Mouse (Mus musculus) heart, embryonic 12.5 days (tissue): ENCODE measurements around the gene Gpat3. TPM values are rescaled to one million over a fixed set of nuclear protein-coding genes. Genes with fewer than 3 reads are reported as not detected.

Experiments used
- ATAC-seq: fragments of 200-750 bp; cut with Nextera tagmentation; 2 replicates; pipeline ENCODE4 v1.8.0; 2017; ENCODE audit warnings: moderate TSS enrichment, moderate library complexity; ENCODE audit not compliant: insufficient number of reproducible peaks, low FRiP score
- H3K27ac ChIP-seq: fragments of 300-500 bp; sonication (generic); 2 replicates; pipeline ENCODE4 v1.5.1; 2016; ENCODE audit warnings: mild to moderate bottlenecking, moderate library complexity; ENCODE audit not compliant: poor library complexity, severe bottlenecking
- H3K27me3 ChIP-seq: fragments of 300-500 bp; sonication (generic); replicated peaks from 2 replicates; pipeline ENCODE4 v1.6.1; 2016; ENCODE audit warnings: mild to moderate bottlenecking, moderate library complexity
- H3K36me3 ChIP-seq: fragments of 300-500 bp; sonication (generic); 2 replicates; pipeline ENCODE4 v1.6.1; 2016; ENCODE audit warnings: mild to moderate bottlenecking, moderate library complexity
- H3K4me1 ChIP-seq: fragments of 300-500 bp; sonication (generic); replicated peaks from 2 replicates; pipeline ENCODE4 v1.6.1; 2016; ENCODE audit warnings: mild to moderate bottlenecking
- H3K4me2 ChIP-seq: fragments of 300-500 bp; sonication (generic); 2 replicates; pipeline ENCODE4 v1.6.1; 2016; ENCODE audit warnings: mild to moderate bottlenecking, moderate library complexity
- H3K4me3 ChIP-seq: fragments of 300-500 bp; sonication (generic); 2 replicates; pipeline ENCODE4 v1.5.1; 2016; ENCODE audit warnings: mild to moderate bottlenecking
- H3K9ac ChIP-seq: fragments of 300-500 bp; sonication (generic); 2 replicates; pipeline ENCODE4 v1.6.1; 2016; ENCODE audit warnings: mild to moderate bottlenecking, moderate library complexity
- H3K9me3 ChIP-seq: fragments of 300-500 bp; sonication (generic); replicated peaks from 2 replicates; pipeline ENCODE4 v1.6.1; 2016; ENCODE audit warnings: mild to moderate bottlenecking, moderate library complexity
- WGBS: fragments of 180-500 bp; shearing (Covaris S2); methylation state at CpG from one replicate; pipeline ENCODE4 v1.1.7; 2016; 5-methylcytosine and 5-hydroxymethylcytosine counted together
- polyA plus RNA-seq: library from polyadenylated mRNA; unstranded; fragments of >200 nt; fragmentation: Nextera tagmentation; extraction: Ambion mirVana; gene quantifications from 2 replicates; pipeline ENCODE4 v1.2.1, GENCODE M21; 2016

Gene Gpat3
- 11.8 and 12.1 TPM in 2 replicates for polyA plus RNA-seq

DNA sequence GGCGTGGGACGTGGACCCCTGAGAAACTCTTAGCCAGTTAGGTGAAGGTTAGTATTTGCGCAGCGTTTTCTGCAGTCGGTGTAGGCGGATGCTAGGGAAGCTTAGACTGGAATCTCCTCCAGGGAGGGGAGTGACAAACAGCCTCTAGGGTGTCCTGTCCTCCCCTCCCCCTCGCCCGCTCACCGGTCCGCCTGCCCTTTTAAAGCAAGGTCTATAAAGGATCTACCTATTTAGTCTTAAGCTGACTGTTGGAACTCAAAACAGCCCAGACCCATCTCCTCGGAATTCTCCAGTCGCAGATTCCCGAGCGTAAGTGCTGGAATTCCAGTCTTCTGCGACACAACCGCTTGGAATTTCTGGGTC lies at the start of gene Gpat3:
Gpat3 (plus strand) TSS at position 229 of the 363 bp plus-strand sequence.
- H3K4me2 ChIP-seq, result peak within 1 kb of the TSS; percentile 83
- H3K27ac ChIP-seq, result peak within 1 kb of the TSS; percentile 94
- peak; percentile 52; the same call in 1 of the 2 replicates for ATAC-seq
- peak within 1 kb of the TSS; percentile 69 for H3K4me3 ChIP-seq
- H3K27me3 ChIP-seq, result no peaks in the 10 kb centered on the region
- H3K36me3 ChIP-seq, result 0 out of 2 replicates have a peak, but pooled peaks cover 9% of the 10 kb centered on the region
- peaks cover 19% of the 10 kb centered on the region; the same call in 1 of the 2 replicates for H3K4me1 ChIP-seq
- H3K9ac ChIP-seq, result peak within 1 kb of the TSS; percentile 86
- under 1% methylated on average over 16 of the region's 16 CpGs for WGBS
- H3K9me3 ChIP-seq, result peaks cover 11% of the 10 kb centered on the region

DNA sequence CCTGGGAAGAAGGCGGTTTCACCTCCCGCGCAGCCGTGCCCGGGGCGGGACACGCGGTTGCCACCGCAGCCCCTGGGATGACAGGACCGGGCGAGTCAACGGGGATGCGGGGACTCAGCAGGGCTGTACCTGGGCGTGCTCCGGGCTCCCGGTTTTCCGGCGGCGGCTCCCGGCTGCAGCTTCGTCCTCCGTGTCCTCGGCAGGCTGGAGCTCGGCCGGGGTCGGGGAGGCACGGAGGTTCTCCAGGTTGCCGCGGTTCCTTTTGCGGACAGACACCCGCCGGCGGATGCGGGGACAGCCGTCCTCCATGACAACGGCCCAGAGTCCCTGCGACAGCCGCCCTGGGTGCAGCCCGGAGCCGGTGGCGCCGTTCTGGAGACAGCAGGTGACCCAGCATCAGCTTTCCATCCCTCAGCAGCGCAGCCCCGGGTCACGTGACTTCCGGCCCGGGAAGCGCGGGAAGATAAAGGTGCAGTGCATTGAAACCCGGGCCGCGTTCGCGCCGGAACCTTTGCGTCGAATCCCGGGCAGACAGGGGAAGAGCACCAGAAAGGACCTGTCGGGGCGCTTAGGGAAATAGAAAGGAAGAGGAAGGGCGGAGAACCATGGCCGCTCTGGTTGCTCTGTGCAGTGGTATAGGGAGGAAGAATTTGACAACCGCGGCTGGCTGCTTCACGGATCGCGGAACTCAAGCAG lies 47.2 kb upstream of the Gpat3 start, which contains the start of the genes Helq and Mrps18c:
Helq (minus strand) TSS at position 434 of the 696 bp plus-strand sequence.
Mrps18c (plus strand) TSS at position 463 of the 696 bp plus-strand sequence.
- peak; percentile 97 for ATAC-seq
- Histone ChIP-seq H3K9ac (peak within 1 kb of the TSS; percentile 86), H3K36me3 (peaks cover 37% of the 10 kb centered on the region), H3K27ac (no peak within 1 kb of the TSS; the same call in 1 of the 2 replicates), H3K4me1 (peaks cover 9% of the 10 kb centered on the region), H3K4me3 (peak within 1 kb of the TSS; percentile 84), H3K9me3 (no peaks in the 10 kb centered on the region), H3K27me3 (no peaks in the 10 kb centered on the region), H3K4me2 (peak within 1 kb of the TSS; percentile 94)
- WGBS, result under 1% methylated on average over 67 of the region's 67 CpGs

DNA sequence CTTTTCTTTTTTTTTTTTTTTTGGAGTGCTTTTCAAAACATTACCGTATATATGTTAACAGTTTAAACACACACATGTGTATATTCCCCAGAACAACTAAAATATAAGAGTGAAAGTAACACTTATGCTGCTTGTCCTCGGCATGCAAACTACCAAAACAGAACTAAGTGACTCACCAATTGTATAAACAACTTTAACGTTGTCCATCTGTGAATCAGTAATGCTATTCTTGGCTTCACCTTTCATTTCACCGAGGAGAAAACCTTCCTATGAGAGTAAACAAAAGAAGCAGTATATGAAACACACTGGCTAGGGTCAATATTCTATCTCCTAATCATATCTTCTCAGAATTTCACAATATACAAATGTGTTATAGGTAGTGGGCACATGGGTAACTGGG lies 27.2 kb upstream of the Gpat3 start:
- no peak overlapping the region for H3K27ac ChIP-seq
- H3K4me1 ChIP-seq, result peaks cover 6% of the 10 kb centered on the region; the same call in 1 of the 2 replicates
- no peak overlapping the region for H3K4me3 ChIP-seq
- H3K4me2 ChIP-seq, result no peak overlapping the region
- no peaks in the 10 kb centered on the region for H3K27me3 ChIP-seq
- H3K9ac ChIP-seq, result no peak overlapping the region
- peaks cover 25% of the 10 kb centered on the region for H3K36me3 ChIP-seq
- WGBS, result 73% methylated on average over 4 of the region's 4 CpGs
- no peak for ATAC-seq
- H3K9me3 ChIP-seq, result no peaks in the 10 kb centered on the region

DNA sequence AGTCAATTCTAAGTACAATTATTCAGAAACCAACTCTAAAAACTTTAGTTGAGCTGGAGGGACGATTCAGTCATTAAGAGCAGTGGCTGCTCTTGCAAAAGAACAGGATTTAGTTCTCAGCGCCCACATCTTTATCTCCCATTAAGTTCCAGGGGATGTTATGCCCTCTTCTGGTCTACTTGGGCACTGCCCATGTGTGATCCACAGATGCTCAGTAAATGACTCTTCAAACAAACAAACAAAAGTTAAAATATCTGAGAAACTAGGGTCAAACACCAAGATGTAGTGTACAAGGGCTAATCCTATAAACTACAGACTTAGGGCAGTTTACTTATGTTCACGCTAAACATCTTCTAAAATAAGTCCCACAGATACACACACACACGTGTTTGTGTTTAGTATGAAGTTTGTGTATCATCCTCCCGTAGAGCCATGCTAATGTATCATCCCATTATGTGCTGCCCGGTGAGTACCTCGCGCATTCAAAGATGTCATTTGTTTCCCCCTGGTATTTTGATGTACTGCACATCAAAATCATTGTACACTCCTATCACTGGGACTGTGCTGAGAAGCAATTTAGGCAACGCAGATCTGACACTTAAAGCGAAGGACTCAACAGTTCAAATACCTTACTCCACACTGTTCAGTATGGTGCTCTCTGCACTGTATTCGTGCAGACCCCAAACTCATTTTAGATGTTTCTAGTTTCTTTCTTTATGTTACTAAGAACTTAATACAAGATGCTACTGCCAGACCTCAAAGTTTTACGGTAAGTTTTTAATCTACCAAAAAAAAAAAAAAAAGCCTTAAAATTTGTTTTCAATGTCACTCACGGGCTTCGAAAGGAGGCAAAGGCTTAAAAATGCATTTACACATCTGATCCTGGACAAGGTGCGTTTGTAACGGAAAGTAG lies 25.7 kb upstream of the Gpat3 start:
- Histone ChIP-seq H3K9me3 (no peaks in the 10 kb centered on the region), H3K36me3 (peaks cover 13% of the 10 kb centered on the region), H3K27ac (peak overlapping the region; percentile 81), H3K4me1 (peaks cover 6% of the 10 kb centered on the region; the same call in 1 of the 2 replicates), H3K9ac (peak overlapping the region; percentile 90), H3K4me3 (peak overlapping the region; percentile 78), H3K4me2 (peak overlapping the region; percentile 72), H3K27me3 (no peaks in the 10 kb centered on the region)
- 29% methylated on average over 16 of the region's 16 CpGs for WGBS
- 0 out of 2 replicates have a peak, but pooled peaks have one; percentile 54 for ATAC-seq

DNA sequence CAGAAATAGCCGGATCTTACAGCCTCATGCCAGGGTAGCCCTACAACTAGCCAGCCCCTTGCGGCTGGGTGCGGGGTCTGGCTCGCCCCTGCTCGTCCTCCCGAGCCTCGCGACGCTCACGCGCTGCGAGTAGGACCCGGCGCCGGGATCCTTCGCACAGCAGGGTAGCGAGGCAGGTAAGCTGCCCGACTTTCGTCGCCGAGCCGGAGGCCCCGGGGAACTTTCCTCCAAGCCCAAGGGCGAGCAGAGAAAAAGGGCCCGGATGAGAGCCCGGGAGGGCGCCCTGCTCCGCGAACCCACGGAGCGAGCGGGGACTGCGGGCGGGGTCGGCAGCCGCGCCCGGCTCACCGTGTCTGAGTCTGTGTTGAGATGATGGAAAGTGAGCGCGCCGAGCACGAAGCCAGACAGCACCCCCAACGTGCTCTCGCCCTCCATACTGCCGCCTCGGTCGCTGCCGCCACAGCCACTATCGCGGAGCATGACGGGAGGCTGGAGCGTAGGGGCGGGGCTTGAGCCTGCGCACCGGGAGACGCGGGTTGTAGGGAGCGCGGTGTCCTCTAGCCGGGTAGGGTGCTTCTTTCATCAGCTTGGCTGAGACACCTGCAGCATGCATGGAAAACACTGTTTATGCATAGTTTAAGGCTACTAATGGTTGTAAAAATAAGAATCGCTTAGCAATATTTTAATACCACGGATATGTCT lies 24.9 kb upstream of the Gpat3 start, which contains the start of gene Abraxas1:
Abraxas1 (minus strand) TSS at position 483 of the 702 bp plus-strand sequence.
- Histone ChIP-seq H3K4me3 (peak within 1 kb of the TSS; percentile 78), H3K36me3 (peaks cover 10% of the 10 kb centered on the region), H3K4me1 (peaks cover 6% of the 10 kb centered on the region; the same call in 1 of the 2 replicates), H3K4me2 (peak within 1 kb of the TSS; percentile 72), H3K27me3 (no peaks in the 10 kb centered on the region), H3K27ac (peak within 1 kb of the TSS; percentile 81), H3K9ac (peak within 1 kb of the TSS; percentile 90), H3K9me3 (no peaks in the 10 kb centered on the region)
- ATAC-seq, result peak; percentile 94
- WGBS, result under 1% methylated on average over 63 of the region's 63 CpGs

DNA sequence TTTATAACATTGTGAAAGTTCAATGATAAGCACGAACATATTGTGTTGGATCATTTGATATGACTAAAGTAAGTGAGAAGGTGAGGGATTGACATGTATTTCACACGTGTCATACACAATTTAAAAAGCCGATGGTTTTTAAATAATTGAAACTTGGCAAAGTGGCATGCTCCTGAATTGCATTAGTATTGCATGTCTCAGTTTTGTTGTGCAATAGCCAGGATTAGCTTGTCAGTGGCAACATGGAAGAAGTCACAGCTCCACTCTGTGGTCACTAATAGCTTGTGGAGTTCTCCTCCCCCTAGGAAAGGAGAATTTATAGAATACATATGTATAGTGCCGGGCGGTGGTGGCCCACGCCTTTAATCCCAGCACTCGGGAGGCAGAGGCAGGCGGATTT lies 24.1 kb upstream of the Gpat3 start:
- ATAC-seq, result no peak
- Histone ChIP-seq H3K27me3 (no peaks in the 10 kb centered on the region), H3K9ac (no peak overlapping the region), H3K4me2 (no peak overlapping the region), H3K27ac (no peak overlapping the region), H3K36me3 (peaks cover 4% of the 10 kb centered on the region; the same call in 1 of the 2 replicates), H3K4me3 (no peak overlapping the region), H3K4me1 (peaks cover 6% of the 10 kb centered on the region; the same call in 1 of the 2 replicates), H3K9me3 (no peaks in the 10 kb centered on the region)
- WGBS, result 81% methylated on average over 8 of the region's 8 CpGs

DNA sequence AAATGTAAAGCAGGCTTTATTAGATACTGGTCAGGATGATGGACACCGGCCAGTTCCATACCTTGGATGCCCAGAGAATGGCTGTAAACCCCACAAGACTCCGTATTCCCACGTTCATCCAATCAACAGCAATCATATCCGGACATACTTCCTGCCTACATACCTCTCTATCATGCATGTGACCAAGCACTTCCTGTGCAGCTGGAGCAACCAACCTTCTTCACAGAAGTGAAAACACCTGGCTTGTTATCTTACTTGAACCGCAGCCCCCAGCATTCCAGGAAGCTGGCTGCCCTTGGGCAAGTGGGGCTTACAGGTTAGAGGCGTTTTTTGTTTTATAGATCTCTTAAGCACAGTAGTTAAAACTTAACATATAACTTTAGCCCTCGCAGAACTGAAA lies 22.7 kb upstream of the Gpat3 start:
- Histone ChIP-seq H3K36me3 (no peaks in the 10 kb centered on the region), H3K4me1 (peaks cover 6% of the 10 kb centered on the region; the same call in 1 of the 2 replicates), H3K4me2 (no peak overlapping the region), H3K9me3 (no peaks in the 10 kb centered on the region), H3K4me3 (no peak overlapping the region), H3K9ac (no peak overlapping the region), H3K27ac (no peak overlapping the region), H3K27me3 (no peaks in the 10 kb centered on the region)
- no peak for ATAC-seq
- 74% methylated on average over 7 of the region's 7 CpGs for WGBS

DNA sequence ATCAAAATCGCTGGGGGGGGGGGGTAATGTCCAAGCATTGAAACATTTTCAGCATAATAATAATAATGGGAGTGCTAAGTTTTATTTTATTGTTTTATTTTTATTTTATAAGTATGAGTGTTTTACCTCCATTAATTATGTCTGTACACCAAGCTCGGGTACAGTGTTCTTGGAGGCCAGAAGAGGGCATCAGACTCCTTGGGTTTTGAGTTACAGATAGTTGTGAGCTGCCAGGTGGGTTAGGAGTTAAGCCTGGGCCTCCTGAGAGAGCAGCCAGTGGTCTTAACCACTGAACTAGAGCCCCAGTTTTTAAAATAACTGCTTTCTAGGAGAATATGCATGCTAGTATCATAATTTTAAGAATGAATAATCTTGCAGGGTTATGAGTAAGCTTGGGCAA lies 19.5 kb upstream of the Gpat3 start:
- no peak for ATAC-seq
- WGBS, result 23% methylated on average over 2 of the region's 2 CpGs

DNA sequence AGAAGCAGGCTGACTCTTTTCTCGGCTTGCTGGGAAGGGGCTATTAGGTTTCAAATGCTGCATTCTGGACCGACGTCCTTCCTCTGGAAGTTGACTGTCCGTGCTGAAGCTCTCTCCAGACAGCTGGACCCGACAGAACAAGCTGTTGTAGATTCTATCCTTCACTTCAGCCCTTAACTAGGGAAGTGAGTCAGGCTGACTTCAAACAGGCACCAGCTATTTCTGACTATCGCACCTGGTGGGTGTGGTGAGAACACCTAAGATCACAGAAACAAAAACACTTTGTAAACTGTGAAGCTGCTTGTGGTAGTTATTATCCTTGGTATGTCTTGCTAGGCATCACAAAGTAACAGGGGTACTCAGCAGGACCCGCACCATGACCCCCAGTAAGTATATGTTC lies 19.0 kb upstream of the Gpat3 start:
- Histone ChIP-seq H3K4me1 (no peaks in the 10 kb centered on the region), H3K9me3 (no peaks in the 10 kb centered on the region), H3K27me3 (no peaks in the 10 kb centered on the region), H3K4me3 (no peak overlapping the region), H3K36me3 (no peaks in the 10 kb centered on the region), H3K27ac (no peak overlapping the region), H3K4me2 (no peak overlapping the region), H3K9ac (no peak overlapping the region)
- no peak for ATAC-seq
- 66% methylated on average over 7 of the region's 7 CpGs for WGBS

More for the DNA sequence above, 19.5 kb upstream of the Gpat3 start:
- H3K4me2 ChIP-seq, result no peak overlapping the region
- H3K36me3 ChIP-seq, result no peaks in the 10 kb centered on the region
- H3K27ac ChIP-seq, result no peak overlapping the region
- H3K4me3 ChIP-seq, result no peak overlapping the region
- no peaks in the 10 kb centered on the region for H3K9me3 ChIP-seq
- H3K27me3 ChIP-seq, result no peaks in the 10 kb centered on the region
- no peak overlapping the region for H3K9ac ChIP-seq
- no peaks in the 10 kb centered on the region for H3K4me1 ChIP-seq

DNA sequence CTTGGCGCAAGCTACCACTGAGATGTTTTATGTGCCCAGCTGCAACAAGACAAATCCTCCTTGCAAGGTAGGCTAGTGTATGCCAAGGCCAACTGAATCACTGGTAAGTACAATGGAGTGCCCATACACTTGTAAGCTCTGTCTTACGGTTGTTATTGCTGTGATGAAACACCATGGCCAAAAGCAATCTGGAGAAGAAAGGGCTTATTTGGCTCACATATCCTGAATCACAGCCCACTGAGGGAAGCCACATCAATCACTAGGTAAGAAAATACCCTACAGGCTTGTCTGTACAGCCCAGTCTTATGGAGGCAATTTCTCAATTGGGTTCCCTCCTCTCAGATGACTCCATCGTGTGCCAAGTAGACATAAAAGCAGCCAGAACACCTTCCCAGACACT lies 16.8 kb upstream of the Gpat3 start:
- ATAC-seq, result no peak
- Histone ChIP-seq H3K9me3 (no peaks in the 10 kb centered on the region), H3K4me1 (no peaks in the 10 kb centered on the region), H3K4me3 (no peak overlapping the region), H3K36me3 (no peaks in the 10 kb centered on the region), H3K27ac (no peak overlapping the region), H3K9ac (no peak overlapping the region), H3K4me2 (no peak overlapping the region), H3K27me3 (no peaks in the 10 kb centered on the region)
- WGBS, result 86% methylated on average over 3 of the region's 3 CpGs
